Comparison of ENCODE assay signal across 26 mouse cellular contexts in genomic region chr17:24742307-24742706, GRCm38 (mm10). TPM values are rescaled to one million over a fixed set of nuclear protein-coding genes. Genes with fewer than 3 reads are reported as not detected.
DNase-seq lines count a peak whose midpoint lies in the region; ATAC-seq and TF ChIP-seq lines count a peak whose summit lies in the region.
"Had no signal": no experiment of that assay in that cellular context is flagged by ENCODE, and none has a peak within 500 bp of the region (broad histone marks: within the 10 kb centered on the region; RNA-seq: fewer than 3 reads in every experiment).

No protein-coding gene starts in this region.

- peak overlapping the region; percentile 50 for H3K27ac ChIP-seq in gastrocnemius, adult 2 months
- H3K27ac ChIP-seq in liver, adult 2 months (replicated peaks; ENCODE audit: insufficient read depth, low read depth, low read length): peak overlapping the region; percentile 88
- H3K27ac ChIP-seq: embryonic facial prominence, embryonic 13.5 days; heart, adult 2 months; hindbrain, embryonic 10.5 days; limb, embryonic 15.5 days; neural tube, embryonic 12.5 days had no signal

- ATAC-seq in granulocyte monocyte progenitor cell, adult 5-6 weeks (replicated peaks; ENCODE audit: poor library complexity, severe bottlenecking): peak; percentile 52
- ATAC-seq in CD4-positive, CD25-positive, alpha-beta regulatory T cell, adult 4 months: no peak
- ATAC-seq: activated CD4-positive, CD25-positive, alpha-beta regulatory T cell, adult 4 months; forebrain, embryonic 16.5 days; inflammation-experienced regulatory T-cells, adult 6 months; midbrain, embryonic 16.5 days; Patski had no signal

- no peaks in the 10 kb centered on the region for H3K27me3 ChIP-seq in liver, adult 2 months (ENCODE audit: control insufficient read depth, insufficient read depth, low read length)
- H3K27me3 ChIP-seq: embryonic facial prominence, embryonic 13.5 days; limb, embryonic 15.5 days; neural tube, embryonic 12.5 days; Patski had no signal

- H3K79me2 ChIP-seq in liver, adult 2 months (ENCODE audit: control insufficient read depth, insufficient read depth, low read length): no peaks in the 10 kb centered on the region; the same call in 1 of the 2 replicates

- H3K9ac ChIP-seq in liver, adult 2 months (ENCODE audit: low read depth, low read length): peak overlapping the region; percentile 20; the same call in 1 of the 2 replicates
- H3K9ac ChIP-seq: embryonic facial prominence, embryonic 13.5 days; limb, embryonic 15.5 days; neural tube, embryonic 12.5 days had no signal

- H3K4me3 ChIP-seq in gastrocnemius, adult 2 months: no peak overlapping the region
- H3K4me3 ChIP-seq in liver, adult 2 months (ENCODE audit: insufficient read depth, low read depth, low read length): no peak overlapping the region
- H3K4me3 ChIP-seq: embryonic facial prominence, embryonic 13.5 days; heart, adult 2 months; hindbrain, embryonic 10.5 days; limb, embryonic 15.5 days; megakaryocyte, embryonic 14.5 days; neural tube, embryonic 12.5 days had no signal

- intact Hi-C loops in gastrocnemius, adult 2 months (cut with DNase I): loop anchor here (10.0 kb wide), 1 partner anchor 102 kb away; the partner anchor contains the start of gene Hagh

- TF ChIP-seq CTCF in gastrocnemius, adult 2 months (IDR thresholded peaks at IDR 0.05): no peak
- no peak for TF ChIP-seq CTCF in liver, adult 2 months (IDR thresholded peaks at IDR 0.05; ENCODE audit: low read depth, low read length)

- peaks cover 15% of the 10 kb centered on the region; the same call in 1 of the 2 replicates for H3K36me3 ChIP-seq in liver, adult 2 months (ENCODE audit: control insufficient read depth, insufficient read depth, low read length)

- no peak for TF ChIP-seq POLR2A in liver, adult 2 months (IDR thresholded peaks at IDR 0.05; ENCODE audit: extremely low read depth, insufficient read depth, low read length)

- H3K4me1 ChIP-seq in liver, adult 2 months (ENCODE audit: control insufficient read depth, insufficient read depth, low read length): peaks cover 34% of the 10 kb centered on the region

- peak; percentile 43 for DNase-seq in gastrocnemius, adult 2 months
- no peak for DNase-seq in gastrocnemius, postnatal 25 days
- DNase-seq in liver, adult 2 months (ENCODE audit: extremely low read depth, low read depth, low spot score): peak; percentile 99
- DNase-seq in liver (no peak), 416B (ENCODE audit: low read depth) (peak; percentile 40)
- DNase-seq in B cell, adult 2 months: no peak
- DNase-seq: cerebellum, adult 8-10 months; heart, adult 2 months; kidney, adult 9 months; right cerebral cortex, postnatal 14 days had no signal

- WGBS in liver, adult 2 months: 16% methylated on average over 8 of the region's 8 CpGs

RNA-seq across cellular contexts. Expression of gene Msrb1, which starts 5.9 kb away (rescaled TPM):
- 100 to 1,000 TPM; 165 to 220 TPM for total RNA-seq in gastrocnemius, adult 2 months (2021)
- 100 to 1,000 TPM; 164 to 180 TPM for total RNA-seq in gastrocnemius, postnatal 25 days (2021)
- total RNA-seq in liver, adult 2 months (2014; rRNA removed): 184 and 192 TPM in 2 replicates
- 447 and 506 TPM in 2 replicates for polyA plus RNA-seq in liver, adult 2 months (2012; rRNA removed)
- total RNA-seq in granulocyte monocyte progenitor cell, adult 5-6 weeks (2014; fragmentation: Nextera tagmentation): 255 and 331 TPM in 2 replicates
- 160 and 195 TPM in 2 replicates for total RNA-seq in granulocyte monocyte progenitor cell, adult 5-6 weeks (2017)
- 10 to 100 TPM; 29.3 to 30.1 TPM for polyA plus RNA-seq in CD4-positive, CD25-positive, alpha-beta regulatory T cell, adult 4 months (2017; shearing (Covaris generic))

RNA-seq across cellular contexts. Expression of gene Hs3st6, which starts 10.5 kb away (rescaled TPM):
- total RNA-seq in gastrocnemius, adult 2 months (2021): not detected
- total RNA-seq in gastrocnemius, postnatal 25 days (2021): not detected
- total RNA-seq in liver, adult 2 months (2014; rRNA removed): 0.74 and 1.2 TPM in 2 replicates
- polyA plus RNA-seq in liver, adult 2 months (2012; rRNA removed): 2.3 and 3.9 TPM in 2 replicates
- total RNA-seq in granulocyte monocyte progenitor cell, adult 5-6 weeks (2014; fragmentation: Nextera tagmentation): not detected in 2 replicates
- not detected in 2 replicates for total RNA-seq in granulocyte monocyte progenitor cell, adult 5-6 weeks (2017)
- polyA plus RNA-seq in CD4-positive, CD25-positive, alpha-beta regulatory T cell, adult 4 months (2017; shearing (Covaris generic)): not detected
- total RNA-seq: common myeloid progenitor, adult 5-6 weeks; gastrocnemius, adult 18-20 months; heart, adult 2 months; layer of hippocampus, postnatal 14 days had no signal
- polyA plus RNA-seq: activated CD4-positive, CD25-positive, alpha-beta regulatory T cell, adult 4 months; C2C12; forebrain, embryonic 16.5 days; inflammation-experienced regulatory T-cells, adult 6 months; midbrain, embryonic 16.5 days had no signal

RNA-seq across cellular contexts. Expression of gene Rpl3l, which starts 14.7 kb away (rescaled TPM):
- total RNA-seq in gastrocnemius, adult 2 months (2021): 100 to 1,000 TPM; 753 to 889 TPM
- 100 to 1,000 TPM; 723 to 775 TPM for total RNA-seq in gastrocnemius, postnatal 25 days (2021)
- 0.46 TPM in 1 of 2 replicates, not detected in the other for total RNA-seq in liver, adult 2 months (2014; rRNA removed)
- polyA plus RNA-seq in liver, adult 2 months (2012; rRNA removed): not detected in 2 replicates
- total RNA-seq in granulocyte monocyte progenitor cell, adult 5-6 weeks (2014; fragmentation: Nextera tagmentation): 0.73 TPM in 1 of 2 replicates, not detected in the other
- 0.52 TPM in 1 of 2 replicates, not detected in the other for total RNA-seq in granulocyte monocyte progenitor cell, adult 5-6 weeks (2017)
- polyA plus RNA-seq in CD4-positive, CD25-positive, alpha-beta regulatory T cell, adult 4 months (2017; shearing (Covaris generic)): not detected
- polyA plus RNA-seq: activated CD4-positive, CD25-positive, alpha-beta regulatory T cell, adult 4 months; embryonic facial prominence, embryonic 13.5 days; forebrain, embryonic 16.5 days; hindbrain, embryonic 10.5 days; inflammation-experienced regulatory T-cells, adult 6 months; limb, embryonic 15.5 days; midbrain, embryonic 16.5 days; neural tube, embryonic 12.5 days had no signal

RNA-seq across cellular contexts. Expression of gene Ndufb10, which starts 18.0 kb away (rescaled TPM):
- 100 to 1,000 TPM; 367 to 608 TPM for total RNA-seq in gastrocnemius, adult 2 months (2021)
- total RNA-seq in gastrocnemius, postnatal 25 days (2021): 100 to 1,000 TPM; 493 to 532 TPM
- 290 TPM in 2 replicates for total RNA-seq in liver, adult 2 months (2014; rRNA removed)
- 265 and 300 TPM in 2 replicates for polyA plus RNA-seq in liver, adult 2 months (2012; rRNA removed)
- 247 and 248 TPM in 2 replicates for total RNA-seq in granulocyte monocyte progenitor cell, adult 5-6 weeks (2014; fragmentation: Nextera tagmentation)
- 237 and 286 TPM in 2 replicates for total RNA-seq in granulocyte monocyte progenitor cell, adult 5-6 weeks (2017)
- 100 to 1,000 TPM; 227 to 245 TPM for polyA plus RNA-seq in CD4-positive, CD25-positive, alpha-beta regulatory T cell, adult 4 months (2017; shearing (Covaris generic))

RNA-seq across cellular contexts. Expression of gene Rps2, which starts 24.4 kb away (rescaled TPM):
- 100 to 1,000 TPM; 508 to 641 TPM for total RNA-seq in gastrocnemius, adult 2 months (2021)
- 100 to 1,000 TPM; 564 to 585 TPM for total RNA-seq in gastrocnemius, postnatal 25 days (2021)
- 802 and 1,081 TPM in 2 replicates for total RNA-seq in liver, adult 2 months (2014; rRNA removed)
- polyA plus RNA-seq in liver, adult 2 months (2012; rRNA removed): 2,199 and 2,424 TPM in 2 replicates
- total RNA-seq in granulocyte monocyte progenitor cell, adult 5-6 weeks (2014; fragmentation: Nextera tagmentation): 4,639 and 4,919 TPM in 2 replicates
- total RNA-seq in granulocyte monocyte progenitor cell, adult 5-6 weeks (2017): 1,990 and 2,495 TPM in 2 replicates
- 100 to 1,000 TPM; 608 to 780 TPM for polyA plus RNA-seq in CD4-positive, CD25-positive, alpha-beta regulatory T cell, adult 4 months (2017; shearing (Covaris generic))

Comparison
In these comparisons a context has a peak if more than half of its experiments do, and no peak if none do; other contexts are left out.
1. DNase-seq: peak in gastrocnemius, adult 2 months (single experiment), liver, adult 2 months (single experiment) and 416B (single experiment); none in gastrocnemius, postnatal 25 days (single experiment), liver (single experiment) and B cell, adult 2 months (0 of 2).
2. RNA of gene Rpl3l, which starts 14.7 kb away (total RNA-seq): 753 to 889 TPM in gastrocnemius, adult 2 months and 723 to 775 TPM in gastrocnemius, postnatal 25 days; 0.52 to 0.73 TPM in granulocyte monocyte progenitor cell, adult 5-6 weeks and 0.46 TPM in liver, adult 2 months; every median in the first group is over 100 times any median in the second.